ENCODE assay signal across 25 mouse cellular contexts in genomic region chr2:171358071-171358760, GRCm38 (mm10).
DNase-seq lines count a peak whose midpoint lies in the region; ATAC-seq and TF ChIP-seq lines count a peak whose summit lies in the region.
"Had no signal": no experiment of that assay in that cellular context is flagged by ENCODE, and none has a peak within 500 bp of the region (broad histone marks: within the 10 kb centered on the region; RNA-seq: fewer than 3 reads in every experiment).

No protein-coding gene starts in this region.

- intact Hi-C loops in left cerebral cortex, postnatal 4 days (cut with DNase I), result no loop called here
- intact Hi-C loops in left cerebral cortex, postnatal 36 days (cut with DNase I), result no loop called here

- no peak overlapping the region for H3K4me3 ChIP-seq in lung, postnatal 0 days (ENCODE audit: low read depth, low read length)
- H3K4me3 ChIP-seq: forebrain, embryonic 13.5 days; heart, adult 2 months; heart, embryonic 12.5 days; hindbrain, embryonic 15.5 days; neural tube, embryonic 15.5 days had no signal

- peak; percentile 22 for DNase-seq in left cerebral cortex, adult 11 months (ENCODE audit: low spot score)
- no peak for DNase-seq in left cerebral cortex, postnatal 4 days
- peak; percentile 20 to 37 for DNase-seq in right cerebral cortex, adult 2 months (ENCODE audit: low spot score in 2 of 2)
- DNase-seq in right cerebral cortex, postnatal 14 days, result no peak
- peak; percentile 21 to 30 for DNase-seq in left cerebral cortex, postnatal 36 days (ENCODE audit: low spot score in 2 of 2)
- DNase-seq in lung, postnatal 0 days (ENCODE audit: low spot score), result no peak
- DNase-seq in thymus, postnatal 14 days, result no peak
- DNase-seq: adrenal gland, adult 2 months; B cell, adult 2 months; cerebellum, adult 8-10 months; cerebellum, postnatal 25 days; heart, adult 2 months; heart, postnatal 4 days; kidney, adult 9 months; kidney, postnatal 10 days; layer of hippocampus, postnatal 36 days; liver; lung, postnatal 4 days; midbrain, embryonic 14.5 days; retina, postnatal 1 day had no signal

- ATAC-seq in lung, postnatal 0 days, result no peak
- ATAC-seq: activated CD4-positive, CD25-positive, alpha-beta regulatory T cell, adult 4 months; forebrain, embryonic 13.5 days had no signal

- H3K9me3 ChIP-seq in lung, postnatal 0 days (ENCODE audit: low read length), result no peaks in the 10 kb centered on the region
- H3K9me3 ChIP-seq: neural tube, embryonic 15.5 days had no signal

- H3K27me3 ChIP-seq in lung, postnatal 0 days (replicated peaks; ENCODE audit: insufficient read depth, low read length), result no peaks in the 10 kb centered on the region
- H3K27me3 ChIP-seq: forebrain, embryonic 13.5 days; heart, embryonic 12.5 days; hindbrain, embryonic 15.5 days; neural tube, embryonic 15.5 days had no signal

- TF ChIP-seq EP300 in lung, postnatal 0 days (IDR thresholded peaks at IDR 0.05), result no peak

- no peak overlapping the region for H3K4me2 ChIP-seq in lung, postnatal 0 days (replicated peaks; ENCODE audit: low read depth, low read length)
- H3K4me2 ChIP-seq: forebrain, embryonic 13.5 days; heart, embryonic 12.5 days; hindbrain, embryonic 15.5 days; neural tube, embryonic 15.5 days had no signal

- H3K36me3 ChIP-seq in lung, postnatal 0 days (ENCODE audit: insufficient read depth, low read length), result no peaks in the 10 kb centered on the region
- H3K36me3 ChIP-seq: heart, embryonic 12.5 days; hindbrain, embryonic 15.5 days; neural tube, embryonic 15.5 days had no signal

- no peak overlapping the region for H3K9ac ChIP-seq in lung, postnatal 0 days (replicated peaks; ENCODE audit: low read depth)
- H3K9ac ChIP-seq: forebrain, embryonic 13.5 days; heart, embryonic 12.5 days; hindbrain, embryonic 15.5 days; neural tube, embryonic 15.5 days had no signal

- no peak for TF ChIP-seq CTCF in lung, postnatal 0 days (IDR thresholded peaks at IDR 0.05)

- 74% methylated on average over 8 of the region's 8 CpGs for WGBS in lung, postnatal 0 days

- no peak overlapping the region for H3K27ac ChIP-seq in lung, postnatal 0 days (ENCODE audit: low read length)
- H3K27ac ChIP-seq: forebrain, embryonic 13.5 days; heart, adult 2 months; hindbrain, embryonic 15.5 days; neural tube, embryonic 15.5 days had no signal

- H3K4me1 ChIP-seq in lung, postnatal 0 days (ENCODE audit: insufficient read depth, low read depth, low read length), result no peaks in the 10 kb centered on the region
- H3K4me1 ChIP-seq: forebrain, embryonic 13.5 days; heart, embryonic 12.5 days; hindbrain, embryonic 15.5 days; neural tube, embryonic 15.5 days had no signal

Comparison
In these comparisons a context has a peak if more than half of its experiments do, and no peak if none do; other contexts are left out.
1. DNase-seq: peak in left cerebral cortex, adult 11 months (single experiment), right cerebral cortex, adult 2 months (2 of 2) and left cerebral cortex, postnatal 36 days (2 of 2); none in left cerebral cortex, postnatal 4 days (single experiment), right cerebral cortex, postnatal 14 days (single experiment), lung, postnatal 0 days (single experiment) and thymus, postnatal 14 days (single experiment).